Mouse (Mus musculus) CD8-positive naive resting alpha-beta T cell, adult 57 days (primary cell): ENCODE measurements around the gene Plcd4. TPM values are rescaled to one million over a fixed set of nuclear protein-coding genes. Genes with fewer than 3 reads are reported as not detected.

Experiments used
- total RNA-seq: library from RNA; stranded (reverse); gene quantifications from one replicate; pipeline ENCODE4 v1.2.4, GENCODE M21; 2023

The Plcd4 gene
- total RNA-seq: 0.37 TPM

DNA sequence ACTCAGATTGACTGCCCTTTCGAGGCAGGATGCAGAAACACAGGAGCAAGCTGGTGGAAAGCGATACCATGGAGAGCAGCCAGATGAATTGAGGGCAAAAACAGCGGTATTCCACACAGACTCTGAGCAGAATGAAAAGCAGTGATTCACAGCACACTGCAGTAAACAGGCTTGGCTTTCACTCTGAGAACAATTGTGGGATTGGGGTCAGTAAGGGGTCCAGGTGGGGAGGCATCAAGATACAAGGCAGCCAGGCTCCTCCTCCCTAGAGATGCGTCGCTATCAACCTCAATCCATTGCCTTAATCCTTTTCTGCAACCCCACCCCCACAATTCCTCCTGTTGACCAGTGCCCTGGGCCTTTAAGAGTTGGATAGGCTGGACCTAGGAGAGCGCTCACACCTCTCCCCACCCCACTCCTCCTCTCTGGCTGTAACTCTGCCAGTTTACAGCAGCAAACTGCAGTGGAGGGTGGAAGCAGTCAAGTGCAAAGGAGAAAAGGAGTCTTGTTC, at the start of gene Plcd4:
Gene Plcd4, plus strand, starts transcription at position 438 of the 511 bp plus-strand sequence.

GRCm38 (mm10) chr1:74505721-74506464, 36.8 kb upstream of the Plcd4 start, which contains the start of gene Cnot9:
Gene Cnot9, plus strand, starts transcription at chr1:74506058.

GRCm38 (mm10) chr1:74544184-74544583, 1.5 kb downstream of the Plcd4 start, which contains the start of gene Usp37:
Gene Usp37, minus strand, starts transcription at chr1:74544284.

DNA sequence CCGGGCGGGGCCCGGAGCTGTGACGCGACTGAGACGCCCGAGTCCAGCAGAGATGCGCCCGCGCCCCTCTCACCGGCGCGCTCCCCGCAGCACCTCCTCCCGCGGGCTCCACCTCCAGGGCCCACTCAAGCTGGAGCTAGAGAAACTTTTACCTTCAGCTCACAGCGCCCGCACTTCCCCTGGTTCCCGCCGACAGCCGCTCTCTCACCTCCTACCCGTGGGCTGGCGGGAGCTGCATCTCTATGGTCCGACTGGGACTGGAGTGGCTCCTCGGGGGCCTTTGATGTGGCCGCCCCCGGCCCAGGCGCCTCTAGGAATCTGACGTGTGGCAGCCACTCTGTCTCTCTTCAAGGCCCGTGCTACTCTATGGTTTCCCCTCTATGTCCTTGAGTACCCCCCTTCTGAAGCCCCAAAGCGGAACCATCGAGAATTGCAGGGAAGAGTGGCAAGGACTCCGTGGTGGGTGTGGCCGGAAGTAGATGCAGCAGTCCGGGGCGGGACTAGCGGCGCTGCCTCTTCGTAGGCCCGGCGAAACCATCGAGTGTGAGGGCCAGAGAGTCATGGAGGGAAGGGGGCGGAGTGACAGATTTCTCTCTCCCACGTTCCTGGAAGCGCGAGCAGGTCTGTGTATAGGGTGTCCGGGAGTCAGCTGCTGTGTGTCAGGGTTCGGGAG, 45.2 kb downstream of the Plcd4 start, which contains the start of the genes Zfp142 and Bcs1l:
Gene Zfp142, minus strand, starts transcription at position 474 of the 673 bp plus-strand sequence.
Gene Bcs1l, plus strand, starts transcription at position 517 of the 673 bp plus-strand sequence.

GRCm38 (mm10) chr1:74601267-74601962, 58.7 kb downstream of the Plcd4 start, which contains the start of the genes Rnf25 and Stk36:
Gene Rnf25, minus strand, starts transcription at chr1:74601397.
Gene Stk36, plus strand, starts transcription at chr1:74601445.

Other genes with a start within 250 kb of the Plcd4 start
- gene Tmbim1, start 237.3 kb upstream of the Plcd4 start, total RNA-seq: 1.4 TPM
- not detected for gene Catip, start 180.8 kb upstream of the Plcd4 start, total RNA-seq
- gene Slc11a1, start 167.7 kb upstream of the Plcd4 start, total RNA-seq: 2.9 TPM
- gene Ctdsp1, start 151.4 kb upstream of the Plcd4 start, total RNA-seq: 104 TPM
- gene Vil1, start 133.5 kb upstream of the Plcd4 start, total RNA-seq: 2.4 TPM
- 32.7 TPM for gene Cnot9, start 36.8 kb upstream of the Plcd4 start, total RNA-seq
- gene Usp37, start 1.4 kb downstream of the Plcd4 start, total RNA-seq: 27.3 TPM
- gene Zfp142, start 45.4 kb downstream of the Plcd4 start, total RNA-seq: 46.5 TPM
- 10.9 TPM for gene Bcs1l, start 45.4 kb downstream of the Plcd4 start, total RNA-seq
- gene Rnf25, start 58.5 kb downstream of the Plcd4 start, total RNA-seq: 51.3 TPM
- gene Stk36, start 58.6 kb downstream of the Plcd4 start, total RNA-seq: not detected
- gene Ttll4, start 118.9 kb downstream of the Plcd4 start, total RNA-seq: 68.1 TPM
- gene Cyp27a1, start 170.7 kb downstream of the Plcd4 start, total RNA-seq: 0.77 TPM
- not detected for gene Prkag3, start 206.3 kb downstream of the Plcd4 start, total RNA-seq
- gene Wnt6, start 229.0 kb downstream of the Plcd4 start, total RNA-seq: not detected
- gene Wnt10a, start 248.6 kb downstream of the Plcd4 start, total RNA-seq: 0.31 TPM